Mouse (Mus musculus) stomach, embryonic 16.5 days (tissue): Measurements from ENCODE around the gene 2510039O18Rik. TPM values are rescaled to one million over a fixed set of nuclear protein-coding genes. Genes with fewer than 3 reads are reported as not detected.

Experiments used
- ATAC-seq: fragments of 200-750 bp; cut with Nextera tagmentation; 2 replicates; pipeline ENCODE4 v1.8.0; 2017; ENCODE audit warnings: moderate number of reproducible peaks, moderate TSS enrichment; ENCODE audit not compliant: insufficient read depth, low FRiP score
- H3K27ac ChIP-seq: fragments of 300-500 bp; sonication (generic); 2 replicates; pipeline ENCODE4 v1.5.1; 2014; ENCODE audit warnings: low read length
- H3K27me3 ChIP-seq: fragments of 300-500 bp; sonication (generic); 2 replicates; pipeline ENCODE4 v1.6.1; 2014; ENCODE audit warnings: low read length, control low read depth, mixed read lengths; ENCODE audit not compliant: control insufficient read depth, insufficient read depth
- H3K36me3 ChIP-seq: fragments of 300-500 bp; sonication (generic); 2 replicates; pipeline ENCODE4 v1.6.1; 2014; ENCODE audit warnings: low read length; ENCODE audit not compliant: control insufficient read depth, insufficient read depth
- H3K4me1 ChIP-seq: fragments of 300-500 bp; sonication (generic); 2 replicates; pipeline ENCODE4 v1.6.1; 2014; ENCODE audit warnings: low read length, control low read depth, mixed read lengths; ENCODE audit not compliant: control insufficient read depth, insufficient read depth
- H3K4me2 ChIP-seq: fragments of 300-500 bp; sonication (generic); 2 replicates; pipeline ENCODE4 v1.6.1; 2014; ENCODE audit warnings: low read depth, low read length, mixed read lengths
- H3K4me3 ChIP-seq: fragments of 300-500 bp; sonication (generic); replicated peaks from 2 replicates; pipeline ENCODE4 v1.5.1; 2014; ENCODE audit warnings: mild to moderate bottlenecking, low read length
- H3K9ac ChIP-seq: fragments of 300-500 bp; sonication (generic); 2 replicates; pipeline ENCODE4 v1.6.1; 2014; ENCODE audit warnings: low read length
- H3K9me3 ChIP-seq: fragments of 300-500 bp; sonication (generic); replicated peaks from 2 replicates; pipeline ENCODE4 v1.6.1; 2016; ENCODE audit warnings: low read length, control low read depth; ENCODE audit not compliant: control insufficient read depth
- WGBS: fragments of 180-500 bp; shearing (Covaris S2); extraction: QIAGEN DNeasy Blood & Tissue Kit; methylation state at CpG from one replicate; pipeline ENCODE4 v1.1.7; 2014; 5-methylcytosine and 5-hydroxymethylcytosine counted together
- polyA plus RNA-seq: library from polyadenylated mRNA; unstranded; fragments of >200 nt; fragmentation: Nextera tagmentation; extraction: Ambion mirVana; gene quantifications from 2 replicates; pipeline ENCODE4 v1.2.1, GENCODE M21; 2015

Gene 2510039O18Rik
- polyA plus RNA-seq, 1 experiment from 2014 or later, result 7.5 TPM

DNA sequence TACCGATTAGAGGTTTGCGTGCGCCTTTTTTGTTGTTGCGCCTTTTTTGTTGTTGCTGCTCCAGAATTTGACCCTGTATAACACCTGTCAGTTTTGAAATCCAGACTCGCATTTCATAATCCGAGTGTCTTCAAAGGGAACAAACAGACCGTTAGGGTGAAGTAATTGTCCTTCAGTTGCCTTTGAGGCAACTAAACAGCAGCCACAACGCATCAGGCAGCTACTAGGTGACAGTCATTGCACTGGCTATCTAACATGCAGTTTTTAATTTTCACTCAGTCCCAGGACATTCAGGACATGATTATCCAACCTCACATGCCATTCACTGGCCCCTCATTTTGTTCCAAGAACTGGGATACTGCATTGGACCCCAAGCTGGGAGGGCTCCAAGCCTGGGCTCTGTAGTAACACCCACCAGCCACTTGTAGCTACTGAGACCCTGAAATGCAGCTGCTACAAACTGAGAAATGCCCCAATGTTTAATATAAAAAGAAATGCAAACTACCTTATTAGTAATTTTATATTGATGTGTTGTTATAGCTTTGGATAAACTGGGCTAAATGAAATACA, 35.5 kb upstream of the 2510039O18Rik start:
- Histone ChIP-seq H3K9ac (peak overlapping the region; percentile 96; the same call in 1 of the 2 replicates), H3K9me3 (no peaks in the 10 kb centered on the region), H3K36me3 (no peaks in the 10 kb centered on the region), H3K4me3 (peak overlapping the region; percentile 90), H3K4me1 (peaks cover 14% of the 10 kb centered on the region), H3K27me3 (no peaks in the 10 kb centered on the region), H3K27ac (no peak overlapping the region), H3K4me2 (peak overlapping the region; percentile 57)
- under 1% methylated on average over 8 of the region's 8 CpGs for WGBS
- ATAC-seq, result no peak

- Histone ChIP-seq H3K4me2 (no peak overlapping the region), H3K9ac (no peak overlapping the region), H3K36me3 (no peaks in the 10 kb centered on the region), H3K27ac (no peak overlapping the region), H3K4me1 (peaks cover 11% of the 10 kb centered on the region), H3K9me3 (no peaks in the 10 kb centered on the region), H3K27me3 (no peaks in the 10 kb centered on the region), H3K4me3 (no peak overlapping the region)
- no peak for ATAC-seq
- WGBS, result 73% methylated on average over 5 of the region's 5 CpGs
Measured at GRCm38 (mm10) chr4:147906230-147906629, 34.5 kb upstream of the 2510039O18Rik start.

DNA sequence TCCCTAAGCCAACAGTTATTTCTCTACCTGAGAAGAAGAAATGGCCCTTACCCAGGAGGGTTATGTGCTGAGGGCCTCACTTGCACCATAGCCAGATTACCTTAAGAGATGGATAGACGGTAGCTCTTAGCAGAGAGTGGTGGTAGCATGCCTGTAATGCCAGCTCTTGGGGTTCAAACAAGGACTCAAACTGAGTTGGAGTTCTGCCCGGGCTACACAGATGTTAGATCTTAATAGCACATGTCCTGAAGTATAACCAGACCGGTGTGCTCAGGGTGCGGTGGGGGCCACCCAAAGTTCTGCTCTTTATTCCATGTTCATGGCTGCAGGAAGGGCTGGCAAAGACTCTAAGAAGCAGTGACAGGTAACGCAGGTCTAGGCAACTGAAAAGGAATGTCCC, 31.2 kb upstream of the 2510039O18Rik start:
- H3K9me3 ChIP-seq, result no peaks in the 10 kb centered on the region
- 90% methylated on average over 5 of the region's 5 CpGs for WGBS
- no peak overlapping the region for H3K4me3 ChIP-seq
- peaks cover 4% of the 10 kb centered on the region; the same call in 1 of the 2 replicates for H3K4me1 ChIP-seq
- no peak for ATAC-seq
- H3K27me3 ChIP-seq, result no peaks in the 10 kb centered on the region
- H3K9ac ChIP-seq, result no peak overlapping the region
- no peaks in the 10 kb centered on the region for H3K36me3 ChIP-seq
- no peak overlapping the region for H3K4me2 ChIP-seq
- no peak overlapping the region for H3K27ac ChIP-seq

GRCm38 (mm10) chr4:147918459-147919121, 22.1 kb upstream of the 2510039O18Rik start:
- Histone ChIP-seq H3K4me2 (no peak overlapping the region), H3K4me1 (no peaks in the 10 kb centered on the region), H3K9ac (no peak overlapping the region), H3K36me3 (no peaks in the 10 kb centered on the region), H3K9me3 (no peaks in the 10 kb centered on the region), H3K4me3 (no peak overlapping the region), H3K27ac (no peak overlapping the region), H3K27me3 (no peaks in the 10 kb centered on the region)
- 56% methylated on average over 7 of the region's 7 CpGs for WGBS
- no peak for ATAC-seq

GRCm38 (mm10) chr4:147920973-147921372, 19.7 kb upstream of the 2510039O18Rik start:
- no peak for ATAC-seq
- Histone ChIP-seq H3K4me1 (no peaks in the 10 kb centered on the region), H3K4me2 (no peak overlapping the region), H3K27me3 (no peaks in the 10 kb centered on the region), H3K36me3 (no peaks in the 10 kb centered on the region), H3K4me3 (no peak overlapping the region), H3K9ac (no peak overlapping the region), H3K27ac (no peak overlapping the region), H3K9me3 (no peaks in the 10 kb centered on the region)
- 37% methylated on average over 10 of the region's 10 CpGs for WGBS

GRCm38 (mm10) chr4:147922341-147922740, 18.4 kb upstream of the 2510039O18Rik start:
- Histone ChIP-seq H3K27me3 (no peaks in the 10 kb centered on the region), H3K9ac (no peak overlapping the region), H3K36me3 (no peaks in the 10 kb centered on the region), H3K4me2 (no peak overlapping the region), H3K9me3 (no peaks in the 10 kb centered on the region), H3K4me3 (no peak overlapping the region), H3K27ac (no peak overlapping the region), H3K4me1 (no peaks in the 10 kb centered on the region)
- ATAC-seq, result no peak
- 76% methylated on average over 11 of the region's 11 CpGs for WGBS

- H3K4me2 ChIP-seq, result no peak overlapping the region
- H3K27ac ChIP-seq, result no peak overlapping the region
- no peaks in the 10 kb centered on the region for H3K36me3 ChIP-seq
- H3K27me3 ChIP-seq, result no peaks in the 10 kb centered on the region
- H3K9ac ChIP-seq, result no peak overlapping the region
- ATAC-seq, result 0 out of 2 replicates have a peak, but pooled peaks have one; percentile 35
- peaks cover 3% of the 10 kb centered on the region; the same call in 1 of the 2 replicates for H3K4me1 ChIP-seq
- no peak overlapping the region for H3K4me3 ChIP-seq
- no peaks in the 10 kb centered on the region for H3K9me3 ChIP-seq
- 43% methylated on average over 8 of the region's 8 CpGs for WGBS
Measured at GRCm38 (mm10) chr4:147927705-147928104, 13.0 kb upstream of the 2510039O18Rik start.

GRCm38 (mm10) chr4:147928136-147928535, 12.6 kb upstream of the 2510039O18Rik start:
- WGBS, result 23% methylated on average over 9 of the region's 9 CpGs
- Histone ChIP-seq H3K4me3 (no peak overlapping the region), H3K27me3 (no peaks in the 10 kb centered on the region), H3K36me3 (no peaks in the 10 kb centered on the region), H3K27ac (no peak overlapping the region), H3K4me1 (peaks cover 3% of the 10 kb centered on the region; the same call in 1 of the 2 replicates), H3K4me2 (no peak overlapping the region), H3K9me3 (no peaks in the 10 kb centered on the region), H3K9ac (no peak overlapping the region)
- no peak for ATAC-seq

DNA sequence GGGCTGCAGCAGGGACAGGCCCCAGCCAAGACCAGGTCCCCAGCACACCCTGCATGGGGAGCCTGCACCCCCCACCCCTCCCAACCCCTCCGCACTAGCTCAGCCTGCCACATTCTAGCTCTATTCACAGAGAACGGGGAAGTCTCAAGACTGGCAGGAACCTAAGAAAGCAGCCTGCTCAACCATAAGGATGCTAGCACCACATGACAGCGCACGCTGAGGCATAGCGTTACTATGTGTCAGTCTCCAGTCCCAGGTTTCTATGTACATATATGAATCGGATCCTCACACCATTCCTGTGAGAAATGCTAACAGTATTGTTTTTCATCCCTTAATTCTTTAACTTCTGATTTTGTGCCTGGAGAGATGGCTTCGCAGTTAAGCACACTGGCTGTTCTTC, 12.2 kb upstream of the 2510039O18Rik start:
- WGBS, result 73% methylated on average over 7 of the region's 7 CpGs
- Histone ChIP-seq H3K27ac (no peak overlapping the region), H3K4me2 (no peak overlapping the region), H3K9ac (no peak overlapping the region), H3K4me1 (peaks cover 3% of the 10 kb centered on the region; the same call in 1 of the 2 replicates), H3K4me3 (no peak overlapping the region), H3K36me3 (no peaks in the 10 kb centered on the region), H3K9me3 (no peaks in the 10 kb centered on the region), H3K27me3 (no peaks in the 10 kb centered on the region)
- no peak for ATAC-seq
